Mouse (Mus musculus) kidney, postnatal 10 days (tissue): ENCODE data around the gene AI854703.

Experiments used
- DNase-seq: peaks from one replicate; pipeline ENCODE4 v3.0.0; 2021; ENCODE audit warnings: mixed read lengths

Gene AI854703

DNA sequence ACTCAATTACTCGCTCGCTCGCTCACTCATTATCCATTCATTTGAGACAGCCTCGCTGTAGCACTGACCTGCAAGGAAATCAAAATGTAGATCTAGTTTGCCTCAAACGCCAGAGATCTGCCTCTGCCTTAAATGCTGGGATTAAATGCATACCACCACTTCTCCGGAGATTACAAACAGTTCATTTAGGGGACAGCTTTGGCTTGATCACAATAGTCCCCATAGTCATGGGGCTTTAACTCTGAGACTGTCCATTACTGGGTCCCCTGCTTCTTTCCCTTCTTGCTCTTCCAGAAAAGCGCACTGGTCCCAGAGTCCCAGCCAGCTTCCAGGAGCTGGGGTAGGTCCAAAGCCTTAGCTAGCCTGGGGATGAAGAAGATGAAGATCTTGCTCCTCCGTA, at the start of gene AI854703:
Gene AI854703 (plus strand): TSS at position 301 of the 400 bp plus-strand sequence.
- DNase-seq = no peak

DNA sequence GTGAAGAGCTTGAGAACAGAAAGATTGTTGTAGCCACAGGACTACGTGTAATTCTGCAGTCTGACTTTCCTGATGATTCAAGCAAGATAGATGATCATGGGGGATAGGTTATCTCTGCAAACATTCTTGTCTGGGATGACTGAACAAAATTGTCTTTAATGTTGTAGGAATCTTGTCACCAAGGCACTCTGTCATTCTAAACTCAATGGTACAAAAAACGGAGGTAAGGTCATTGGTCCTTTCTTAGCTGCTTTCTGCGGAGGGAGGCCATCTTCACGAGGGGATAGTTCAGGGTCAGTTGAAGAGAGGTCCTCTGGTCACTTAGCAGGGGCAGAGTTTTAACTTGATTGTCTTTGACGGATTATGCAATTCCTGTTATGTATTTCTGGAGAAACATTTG, 47.8 kb upstream of the AI854703 start:
- no peak for DNase-seq

DNA sequence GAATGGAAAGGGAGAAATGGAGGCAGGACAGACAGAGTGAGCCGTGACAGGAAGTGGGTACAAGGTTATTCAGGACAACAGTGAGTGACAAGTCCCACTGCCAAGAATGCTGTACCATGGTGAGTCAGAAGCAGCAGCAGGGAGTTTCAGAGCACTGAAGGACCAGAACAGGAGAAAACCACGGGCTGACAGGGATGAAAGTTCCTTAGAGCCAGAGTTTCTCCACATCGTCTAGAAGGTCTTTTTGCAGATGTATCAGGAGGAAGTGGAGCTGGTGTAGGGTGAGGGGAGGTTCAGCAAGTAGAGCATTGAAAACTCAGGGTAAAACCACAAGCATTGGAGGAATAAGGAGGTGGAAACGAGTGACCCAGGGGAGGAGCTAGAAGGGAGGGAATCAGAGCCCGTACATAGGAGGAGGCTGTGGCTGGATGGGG, 47.3 kb upstream of the AI854703 start:
- no peak for DNase-seq

DNA sequence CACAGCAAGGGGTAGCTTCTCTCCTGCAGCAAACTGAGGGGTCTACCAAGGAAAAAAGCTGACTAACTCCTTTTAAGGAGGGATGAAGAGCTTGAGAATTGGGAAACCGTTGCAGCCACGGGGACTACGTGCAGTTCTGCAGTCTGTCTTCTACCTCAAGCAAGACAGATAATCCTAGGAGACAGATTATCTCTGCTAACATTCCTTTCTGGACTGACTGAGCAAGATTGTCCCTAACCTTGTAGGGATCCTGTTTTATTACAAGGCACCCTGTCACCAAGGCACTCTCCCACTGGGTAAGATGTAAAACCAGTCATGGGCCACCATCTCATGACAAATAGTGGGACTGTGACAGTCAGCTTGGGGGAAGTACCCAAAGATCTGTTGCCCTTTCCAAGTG, 45.3 kb upstream of the AI854703 start:
- no peak for DNase-seq

DNA sequence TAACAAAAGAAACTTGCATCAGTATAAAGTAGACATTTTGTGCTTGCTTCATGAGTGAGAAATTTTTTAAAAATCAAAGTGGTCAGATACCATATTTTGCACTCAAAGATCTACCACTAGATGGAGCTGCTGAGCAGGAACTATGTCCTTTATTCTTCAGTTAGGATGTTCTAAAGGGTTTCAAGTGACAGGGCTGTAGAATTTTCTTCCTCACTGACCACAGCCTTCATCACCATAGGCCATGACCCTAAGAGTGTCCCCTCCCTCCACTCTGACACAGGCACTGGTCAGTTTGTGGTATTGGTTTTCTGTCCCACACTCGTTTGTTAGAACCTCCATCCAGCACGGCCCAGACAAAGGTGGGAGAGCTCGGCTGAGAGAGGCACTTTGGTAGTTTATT, 44.5 kb upstream of the AI854703 start:
- peak; percentile 57 for DNase-seq

DNA sequence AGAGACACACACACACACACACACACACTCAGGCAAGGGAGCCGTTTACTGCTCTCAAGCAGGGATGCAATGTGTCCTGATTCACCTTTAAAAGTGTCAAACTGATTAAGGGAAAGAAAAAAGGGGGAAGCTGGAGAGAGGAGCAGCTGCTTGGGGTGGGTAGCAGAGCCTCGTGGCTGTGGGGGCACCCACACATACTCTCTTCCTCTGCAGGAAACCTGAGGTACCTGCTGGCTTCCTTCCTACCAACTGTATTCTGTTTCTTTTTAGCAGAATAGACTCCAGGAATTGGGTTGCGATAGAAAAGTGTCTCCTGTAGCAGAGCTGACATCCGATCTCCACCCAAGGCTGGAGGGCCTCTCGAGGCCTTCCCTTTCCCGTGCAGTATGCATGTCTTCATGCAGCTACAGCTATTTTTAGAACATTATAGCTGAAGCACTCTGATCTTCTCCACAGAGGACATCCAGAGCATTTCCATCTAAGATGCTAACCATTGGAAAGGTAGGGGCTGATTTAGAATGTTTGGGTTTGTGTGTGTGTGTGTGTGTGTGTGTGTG, 37.3 kb upstream of the AI854703 start, which contains the start of gene Gm45021:
Gene Gm45021 (plus strand): TSS at position 417 of the 557 bp plus-strand sequence.
- DNase-seq = no peak

DNA sequence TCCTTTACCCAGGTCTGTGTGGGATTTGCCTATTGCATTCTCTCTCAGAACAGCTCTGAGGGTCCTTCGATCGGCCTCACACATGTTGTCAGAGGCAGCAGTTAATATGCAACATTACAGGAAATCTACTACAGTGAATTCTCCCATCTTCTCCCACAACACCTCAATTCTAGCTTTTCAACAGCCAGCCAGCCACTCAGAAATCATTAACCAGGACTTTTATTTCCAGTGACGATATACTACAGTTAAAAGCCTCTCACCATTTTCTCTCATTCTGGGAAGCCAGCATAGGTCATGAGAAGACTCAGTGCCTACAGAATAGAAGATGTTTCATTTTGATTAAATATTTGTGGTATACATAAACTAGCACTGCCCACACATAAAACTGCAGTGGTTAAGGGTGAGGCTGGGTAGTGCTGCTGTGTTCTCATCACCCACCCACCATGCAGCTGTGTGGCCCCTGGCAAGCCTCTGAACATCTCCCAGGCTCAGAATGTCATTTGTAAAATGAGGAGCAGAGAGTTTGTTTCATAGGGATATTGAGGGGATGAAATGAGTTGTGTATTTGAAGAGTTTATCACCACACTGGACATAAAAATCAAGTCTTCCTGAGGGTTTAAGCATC, 35.2 kb upstream of the AI854703 start:
- DNase-seq = no peak

DNA sequence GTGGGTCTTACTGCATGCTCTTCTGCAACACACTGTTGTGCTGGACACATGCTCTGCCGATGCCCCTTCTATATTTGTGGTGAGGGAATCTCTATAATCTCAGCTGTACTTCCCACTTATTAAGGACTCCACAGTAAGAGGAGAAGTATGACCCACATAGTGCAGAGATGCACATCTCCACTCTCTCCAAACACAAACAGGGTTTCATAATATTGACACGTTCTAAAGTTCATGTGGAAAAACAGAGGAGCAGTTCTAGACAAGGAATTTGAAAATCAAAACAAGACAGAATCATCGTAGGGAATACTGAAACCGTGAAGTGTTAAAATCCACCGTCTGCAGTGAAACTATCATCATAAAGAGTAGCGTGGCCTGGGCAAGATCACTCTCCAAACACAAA, 34.7 kb upstream of the AI854703 start:
- DNase-seq = no peak

DNA sequence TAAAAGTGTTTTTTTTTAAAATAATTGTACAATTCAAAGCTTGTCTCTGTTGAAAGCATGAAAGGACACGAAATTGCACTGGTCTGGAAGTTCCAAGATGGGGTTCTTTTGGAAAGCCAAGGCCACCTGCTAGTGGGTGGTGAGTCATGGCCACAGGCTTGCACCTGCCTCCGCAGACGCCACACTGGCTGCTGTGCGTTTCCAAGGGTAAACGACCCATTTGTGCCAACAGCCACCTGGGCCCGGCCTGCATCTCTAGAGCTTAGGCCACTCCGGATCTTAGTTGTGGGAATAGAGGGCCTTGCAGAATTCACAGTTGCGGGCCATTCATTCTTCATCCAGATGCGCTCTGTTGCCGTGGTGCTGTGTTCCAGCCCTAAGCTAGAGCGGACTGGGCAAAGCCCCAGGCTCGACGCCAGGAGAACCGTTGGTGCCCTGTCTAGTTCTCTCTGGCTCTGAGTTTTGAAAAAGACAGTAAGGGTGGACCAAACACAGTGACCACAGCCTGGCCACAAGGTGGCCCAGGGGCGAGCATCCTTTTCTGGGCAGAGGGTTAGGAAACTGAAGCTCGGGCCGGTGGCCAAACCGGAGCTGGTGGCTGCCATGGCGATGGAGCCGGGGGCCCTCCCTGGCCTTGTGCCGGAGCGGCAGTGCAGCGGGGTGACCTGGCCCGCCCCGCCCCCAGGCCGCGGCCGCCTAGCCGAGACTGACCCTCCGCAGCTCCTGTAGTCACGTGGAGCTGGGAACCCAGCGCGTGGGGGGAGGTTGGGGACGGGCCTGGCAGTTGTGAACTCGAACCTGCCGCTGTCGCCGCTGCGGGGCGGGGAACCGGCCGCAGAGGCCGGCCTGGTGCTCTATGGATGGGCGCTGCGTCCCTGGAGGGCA, 33.2 kb upstream of the AI854703 start, which contains the start of the genes Repin1 and Gm44965:
Gene Repin1 (plus strand): TSS at position 726 of the 885 bp plus-strand sequence.
Gene Gm44965 (plus strand): TSS at position 784 of the 885 bp plus-strand sequence.
- DNase-seq = peak; percentile 97

DNA sequence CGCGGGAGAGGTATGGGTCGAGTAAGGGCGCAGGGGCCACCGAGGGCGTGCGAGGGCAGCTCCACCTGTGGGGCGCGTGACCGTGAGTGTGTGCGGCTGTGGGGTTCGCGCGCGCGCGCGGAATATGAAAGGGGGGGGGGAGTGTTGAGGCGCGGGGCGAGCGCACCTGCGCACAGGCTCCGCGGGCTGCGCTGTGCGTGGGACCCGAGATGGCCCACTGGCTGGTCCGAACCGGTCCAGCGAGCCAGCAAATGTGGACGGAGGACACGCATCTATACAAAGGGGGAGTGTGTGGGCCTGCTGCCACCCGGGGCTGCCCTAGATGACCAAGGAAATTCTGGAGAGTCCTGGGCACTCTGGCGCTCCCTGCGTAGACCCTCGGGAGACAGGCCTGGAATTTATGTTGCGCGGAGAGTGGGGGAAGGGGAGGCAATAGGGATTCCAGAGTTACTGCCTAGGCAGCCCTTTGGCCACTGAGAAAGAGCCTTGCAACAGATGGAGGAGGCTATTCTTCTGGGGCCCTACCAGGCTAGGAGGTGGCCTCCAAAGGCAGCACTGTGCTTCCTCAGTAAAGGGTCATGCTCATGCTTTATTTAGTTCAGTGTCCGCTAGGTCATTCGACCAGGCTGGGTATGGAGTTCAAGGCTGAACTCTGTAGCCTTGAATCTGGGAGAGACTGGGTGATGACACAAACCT, 32.4 kb upstream of the AI854703 start:
- DNase-seq = peak; percentile 72

DNA sequence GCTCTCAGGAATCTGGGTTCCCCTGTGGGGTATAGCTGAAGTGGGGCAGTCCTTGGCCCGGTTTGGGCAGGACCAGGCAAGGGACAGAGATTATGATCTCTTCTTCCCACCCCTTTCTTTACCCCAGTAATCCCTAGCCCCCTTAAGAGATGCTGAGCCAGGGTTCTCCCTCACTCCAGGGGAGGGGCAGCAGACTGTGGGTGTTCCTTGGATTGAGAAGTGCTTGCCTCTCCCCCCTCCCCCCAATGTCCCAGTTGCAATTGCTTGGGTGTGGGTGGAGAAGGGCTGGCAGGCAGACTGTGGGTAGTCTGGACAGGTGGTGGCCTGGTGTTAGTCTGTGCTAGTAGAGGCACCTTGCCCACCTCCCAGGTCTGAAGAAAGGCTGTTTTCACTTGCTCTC, 31.3 kb upstream of the AI854703 start:
- peak; percentile 45 for DNase-seq

DNA sequence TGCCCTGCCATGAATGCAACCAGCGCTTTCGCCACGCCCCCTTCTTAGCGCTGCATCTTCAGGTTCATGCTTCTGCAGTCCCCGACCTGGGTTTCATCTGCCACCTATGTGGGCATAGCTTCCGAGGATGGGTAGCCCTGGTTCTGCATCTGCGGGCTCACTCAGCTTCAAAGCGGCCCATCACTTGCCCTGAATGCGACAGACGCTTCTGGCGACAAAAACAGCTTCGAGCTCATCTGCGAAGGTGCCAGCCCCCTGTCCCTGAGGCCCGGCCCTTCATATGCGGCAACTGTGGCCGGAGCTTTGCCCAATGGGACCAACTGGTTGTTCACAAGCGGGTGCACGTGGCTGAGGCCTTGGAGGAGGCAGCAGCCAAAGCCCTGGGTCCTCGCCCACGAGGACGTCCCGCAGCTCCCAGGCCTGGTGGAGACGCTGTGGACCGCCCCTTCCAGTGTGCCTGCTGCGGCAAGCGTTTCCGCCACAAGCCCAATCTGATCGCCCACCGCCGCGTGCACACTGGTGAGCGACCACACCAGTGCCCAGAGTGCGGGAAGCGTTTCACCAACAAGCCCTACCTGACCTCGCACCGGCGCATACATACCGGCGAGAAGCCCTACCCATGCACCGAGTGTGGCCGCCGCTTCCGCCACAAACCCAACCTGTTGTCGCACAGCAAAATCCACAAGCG, 29.9 kb upstream of the AI854703 start:
- no peak for DNase-seq

DNA sequence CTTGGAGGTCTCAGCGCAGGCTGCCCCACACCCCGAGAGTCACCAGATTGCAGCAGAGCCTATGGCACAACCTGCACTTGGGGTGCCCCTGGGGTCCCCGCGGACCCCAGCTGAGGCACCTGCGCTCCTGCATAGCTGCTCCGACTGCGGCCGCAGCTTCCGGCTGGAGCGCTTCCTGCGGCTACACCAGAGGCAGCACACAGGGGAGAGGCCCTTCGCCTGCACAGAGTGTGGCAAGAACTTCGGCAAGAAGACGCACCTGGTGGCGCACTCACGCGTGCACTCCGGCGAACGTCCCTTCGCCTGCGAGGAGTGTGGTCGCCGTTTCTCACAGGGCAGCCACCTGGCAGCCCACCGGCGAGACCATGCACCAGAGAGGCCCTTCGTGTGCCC, 29.3 kb upstream of the AI854703 start:
- no peak for DNase-seq

DNA sequence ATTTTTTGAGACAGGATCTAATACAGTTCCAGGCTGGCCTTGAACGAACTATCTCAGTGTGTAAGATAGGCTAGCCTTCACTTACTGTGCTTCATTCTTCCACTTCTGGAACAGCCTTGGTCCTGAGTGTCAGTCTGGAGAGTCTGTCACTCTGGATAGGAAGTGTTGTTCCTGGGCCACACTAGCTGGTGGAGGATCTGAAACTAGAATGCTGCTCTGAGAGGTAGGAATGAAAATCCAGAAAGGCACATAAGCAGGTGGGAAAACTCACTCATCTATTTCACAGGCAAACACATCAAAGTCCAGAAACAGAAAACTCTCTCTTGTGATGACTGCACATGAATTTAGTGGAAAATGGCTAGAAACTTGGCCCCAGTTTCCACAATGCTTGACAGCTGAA, 26.0 kb upstream of the AI854703 start:
- DNase-seq = no peak

DNA sequence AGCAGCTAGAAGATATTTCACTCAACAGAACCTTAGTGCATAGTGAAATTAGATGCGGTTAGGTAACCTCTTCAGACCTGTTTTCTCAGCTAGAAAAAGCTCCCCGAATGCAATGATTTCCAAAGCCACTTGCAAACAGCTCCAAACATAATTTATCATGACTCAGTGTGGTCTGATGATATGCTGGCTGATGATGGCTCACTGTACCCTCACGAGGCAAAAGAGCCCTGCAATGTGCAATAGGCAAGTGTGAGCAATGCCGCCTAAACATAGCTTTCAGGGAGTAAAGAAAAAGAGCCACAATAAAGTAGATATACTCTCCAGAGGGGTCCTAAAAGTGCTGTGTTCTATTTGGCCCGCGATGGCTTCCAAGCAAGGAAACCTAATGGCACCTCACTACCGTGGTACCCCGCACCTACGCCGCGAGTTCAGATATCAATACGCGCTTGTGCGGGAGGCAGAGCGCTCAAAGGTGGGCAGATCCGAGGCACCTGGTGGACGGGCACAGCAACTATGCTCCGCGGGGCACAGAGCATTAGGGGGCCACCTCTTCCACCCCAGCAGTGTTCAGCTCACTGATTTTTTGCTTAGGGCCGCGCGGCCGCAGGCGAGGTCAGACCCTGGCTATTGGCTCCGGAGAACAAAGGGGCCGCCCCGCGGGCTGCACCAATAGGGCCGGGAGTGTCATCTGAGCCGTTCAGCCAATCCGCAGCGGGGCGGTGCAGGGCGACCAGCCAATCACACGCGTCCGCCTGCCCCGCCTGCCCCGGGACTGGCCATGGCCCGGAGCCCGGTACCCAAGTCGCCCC, 25.1 kb upstream of the AI854703 start, which contains the start of gene Zfp775:
Gene Zfp775 (plus strand): TSS at position 793 of the 809 bp plus-strand sequence.
- peak; percentile 98 for DNase-seq

DNA sequence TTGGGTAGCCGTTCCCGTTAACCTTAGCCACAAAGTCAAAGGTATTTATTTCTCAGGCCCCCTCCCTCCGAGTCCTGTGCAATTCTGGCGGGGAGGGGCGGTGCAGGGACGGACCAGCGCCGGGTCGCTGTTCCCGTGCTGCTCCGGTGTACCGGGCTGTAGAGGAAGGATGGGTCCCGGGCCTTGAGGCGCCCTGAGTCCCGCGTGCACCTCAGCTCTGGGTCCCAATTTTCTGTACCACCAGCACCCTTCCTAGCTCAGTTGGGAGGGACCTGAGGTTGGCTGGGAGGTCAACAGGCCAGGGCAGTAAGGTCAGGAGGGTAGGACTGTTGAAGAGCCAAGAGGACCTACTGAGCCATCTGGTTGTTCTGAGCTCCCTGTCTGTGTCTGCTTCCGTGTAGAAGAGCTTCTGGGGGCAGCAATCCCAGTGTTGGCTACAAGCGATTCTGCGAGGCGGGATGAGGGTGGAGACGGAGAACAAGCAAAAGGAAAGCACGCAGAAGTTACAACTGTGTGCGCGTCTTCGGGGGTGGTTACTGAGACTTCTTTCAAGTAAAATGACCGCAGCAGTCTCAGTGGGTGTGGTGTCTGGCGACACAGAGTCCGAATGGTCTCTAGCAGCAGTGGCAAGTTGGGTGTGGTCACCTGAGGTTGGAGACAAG, 24.4 kb upstream of the AI854703 start:
- DNase-seq = peak; percentile 54

DNA sequence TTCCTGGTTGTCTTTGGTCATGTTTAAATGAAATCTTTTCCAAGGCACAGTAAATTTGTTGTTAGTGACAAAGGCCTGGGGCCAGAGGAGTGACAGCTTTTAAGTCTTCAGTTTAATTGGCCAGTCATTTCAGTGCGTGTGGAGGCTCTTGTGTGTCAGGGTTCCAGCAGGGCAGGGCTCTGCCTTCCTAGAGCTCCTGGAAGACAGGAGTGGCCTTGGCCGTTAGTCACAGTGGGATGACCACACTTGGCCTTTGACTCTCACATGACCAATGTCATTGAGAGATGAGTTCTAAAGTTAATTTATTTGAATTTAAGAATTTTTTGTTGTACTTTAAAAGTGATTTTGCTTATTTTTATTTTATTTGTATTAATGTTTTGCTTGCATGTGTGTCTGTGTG, 18.4 kb upstream of the AI854703 start:
- DNase-seq = no peak

DNA sequence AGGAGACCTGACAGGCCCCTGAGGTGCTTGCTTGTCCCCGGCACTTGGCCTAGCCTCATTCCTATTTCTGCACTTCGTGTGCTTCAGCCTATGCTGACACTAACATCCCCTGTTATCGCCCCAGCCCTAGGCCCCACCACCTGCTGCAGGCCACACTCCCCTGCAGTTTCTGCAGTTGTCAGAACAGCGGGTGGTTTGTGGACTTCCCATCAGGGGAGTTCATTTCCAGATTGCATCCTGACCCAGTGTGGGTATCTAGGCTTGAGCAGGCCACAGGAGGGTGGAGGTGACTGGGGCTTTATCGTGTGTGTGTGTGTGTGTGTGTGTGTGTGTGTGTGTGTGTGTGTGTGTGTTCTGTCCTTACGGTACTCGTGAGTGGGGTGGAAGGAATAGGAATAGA, 17.1 kb upstream of the AI854703 start:
- no peak for DNase-seq

DNA sequence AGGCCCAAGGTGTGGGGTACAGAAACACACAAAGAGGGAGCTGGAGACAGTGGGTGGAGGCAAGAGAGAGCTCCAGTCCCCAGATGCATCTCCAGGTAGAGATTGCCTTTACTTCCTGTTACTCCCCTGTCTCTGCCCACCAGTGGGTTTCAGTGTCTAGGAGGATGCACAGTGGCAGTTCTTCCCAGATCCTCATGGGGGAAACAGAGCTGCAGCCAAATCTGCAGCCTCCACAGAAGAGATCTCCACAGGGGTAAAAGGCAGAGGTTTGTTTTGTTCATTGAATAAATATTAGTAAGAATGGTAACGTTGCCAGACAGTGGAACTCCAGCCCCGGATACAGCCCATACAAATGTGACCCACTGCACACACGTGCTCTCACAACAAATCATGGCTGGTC, 15.9 kb upstream of the AI854703 start:
- no peak for DNase-seq

DNA sequence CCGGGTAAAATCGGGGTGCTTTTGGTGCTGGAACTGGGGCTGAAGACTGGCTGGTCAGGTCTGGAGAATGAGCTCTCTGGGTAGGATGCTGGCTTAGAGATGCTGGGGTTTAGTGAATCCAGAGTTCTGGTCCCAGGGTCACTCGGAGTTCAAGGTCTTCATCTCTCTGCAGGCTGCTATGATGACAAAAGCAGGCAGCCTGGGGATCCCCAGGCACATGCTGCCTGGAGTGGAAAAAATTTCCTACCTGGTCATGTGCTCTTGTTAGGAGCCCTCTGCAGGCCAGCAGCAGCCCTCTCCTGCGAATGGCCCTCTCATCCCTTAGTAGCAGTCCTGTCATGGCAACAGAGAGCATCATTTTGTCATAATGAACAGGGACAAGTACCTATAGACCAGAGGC, 13.1 kb upstream of the AI854703 start:
- DNase-seq = no peak

DNA sequence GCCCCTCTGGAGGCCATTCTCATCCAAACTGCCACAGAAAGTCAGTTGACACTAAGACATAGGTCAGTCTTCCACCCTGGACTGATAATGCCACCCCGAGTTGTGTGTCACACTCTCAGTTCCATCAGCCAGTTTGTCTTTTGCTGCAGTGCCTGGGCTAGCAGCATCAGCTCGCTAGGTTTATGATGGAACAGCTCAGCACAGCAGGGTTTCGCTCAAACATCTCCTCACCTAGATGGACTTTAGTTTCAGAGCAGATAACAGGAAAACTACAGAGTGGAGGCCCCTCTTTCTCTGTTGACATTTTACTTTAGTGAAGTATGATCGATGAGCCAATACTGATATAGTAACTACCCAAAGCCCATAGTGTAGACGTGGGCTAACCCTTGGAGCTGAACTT, 11.8 kb upstream of the AI854703 start:
- DNase-seq = no peak
